Mouse (Mus musculus) cerebellum, adult 2 months (tissue): Measurements from ENCODE around the gene Lix1l.

Experiments used
- CTCF ChIP-seq: fragments of 200-500 bp; IDR thresholded peaks from 2 replicates; pipeline ENCODE4 v1.5.1; 2011; ENCODE audit warnings: low read depth, mild to moderate bottlenecking, control low read depth, low read length, moderate library complexity, borderline replicate concordance; ENCODE audit not compliant: insufficient read depth
- POLR2A ChIP-seq: fragments of 200-500 bp; IDR thresholded peaks from 2 replicates; pipeline ENCODE4 v1.6.1; 2011; ENCODE audit warnings: low read length, control low read depth, borderline replicate concordance; ENCODE audit not compliant: insufficient read depth

DNA sequence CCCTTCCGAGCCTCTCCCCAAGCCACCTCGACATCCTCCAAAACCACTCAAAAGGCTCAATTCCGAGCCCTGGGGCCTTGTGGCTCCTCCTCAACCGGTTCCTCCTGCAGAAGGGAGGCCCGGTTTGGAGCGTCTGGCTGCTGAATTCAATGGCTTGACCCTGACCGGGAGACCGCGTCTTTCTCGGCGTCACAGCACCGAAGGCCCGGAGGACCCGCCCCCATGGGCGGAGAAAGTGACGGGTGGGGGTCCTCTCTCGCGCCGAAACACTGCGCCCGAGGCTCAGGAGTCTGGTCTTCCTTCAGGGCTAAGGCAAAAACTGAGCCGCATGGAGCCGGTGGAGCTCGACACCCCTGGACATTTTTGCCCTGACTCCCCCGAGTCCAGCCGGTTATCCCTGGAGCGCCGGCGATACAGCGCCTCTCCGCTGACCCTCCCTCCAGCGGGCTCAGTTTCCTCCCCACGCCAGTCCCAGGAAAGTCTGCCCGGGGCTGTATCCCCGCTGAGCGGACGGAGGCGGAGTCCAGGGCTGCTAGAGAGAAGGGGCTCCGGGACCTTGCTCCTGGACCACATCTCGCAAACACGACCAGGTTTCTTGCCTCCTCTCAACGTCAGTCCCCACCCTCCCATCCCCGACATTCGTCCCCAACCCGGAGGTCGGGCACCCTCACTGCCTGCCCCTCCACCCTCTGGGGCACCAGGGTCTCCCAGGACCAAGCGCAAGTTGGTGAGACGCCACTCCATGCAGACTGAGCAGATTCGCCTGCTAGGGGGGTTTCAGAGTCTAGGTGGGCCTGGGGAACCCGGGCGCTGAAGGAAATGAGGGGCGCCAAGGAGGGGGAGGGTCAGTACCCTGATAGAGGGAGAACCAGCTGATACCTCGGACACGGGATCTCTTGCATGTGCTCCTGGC lies 2.5 kb upstream of the Lix1l start:
- no peak for TF ChIP-seq CTCF
- 0 out of 2 replicates have a peak, but pooled peaks have one; percentile 22 for TF ChIP-seq POLR2A
